Mouse (Mus musculus) megakaryocyte, embryonic 14.5 days (primary cell): ENCODE results near the gene Comtd1.

Experiments used
- FLI1 ChIP-seq: IDR thresholded peaks from 2 replicates; pipeline ENCODE4 v1.6.1; 2012; ENCODE audit warnings: low read length, inconsistent platforms, mixed read lengths
- GATA1 ChIP-seq: IDR thresholded peaks from 3 replicates; pipeline ENCODE4 v1.6.1; 2012; ENCODE audit warnings: mixed read lengths, low read length, inconsistent platforms, borderline replicate concordance

DNA sequence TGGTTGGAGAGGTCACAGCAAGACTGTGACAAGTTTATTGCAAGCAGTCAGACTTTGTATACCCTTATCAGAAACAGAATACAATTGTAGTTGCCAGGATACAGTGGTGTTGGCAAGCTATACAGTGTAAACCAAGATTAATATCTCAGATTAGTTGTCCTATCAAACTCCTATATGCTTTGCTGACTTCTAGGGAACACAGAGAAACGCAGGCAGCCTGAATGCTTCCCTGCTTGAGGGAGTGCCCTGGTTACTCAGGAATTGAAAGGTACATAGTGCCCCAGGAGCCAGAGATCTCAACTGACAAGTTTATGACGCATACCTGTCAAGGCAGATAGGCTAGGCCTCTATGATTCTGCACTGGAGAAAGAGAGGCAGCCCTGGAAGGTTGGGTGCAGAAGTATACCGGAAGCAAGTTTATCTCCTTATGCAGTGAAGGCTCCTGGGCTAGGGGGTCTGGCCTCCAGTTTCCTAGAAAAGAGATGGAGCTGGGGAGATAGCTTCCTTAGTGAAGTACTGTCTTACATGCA is 42.1 kb downstream of the Comtd1 start:
- no peak for TF ChIP-seq GATA1
- no peak for TF ChIP-seq FLI1
